Mouse (Mus musculus): Measurements from ENCODE around the gene Clstn1.

Gene Clstn1

GRCm38 (mm10) chr4:149586044-149586782 is at the start of gene Clstn1:
Gene Clstn1 (plus strand): TSS chr4:149586468.
- DNase-seq (ENCODE audit: low spot score) = no peak

DNA sequence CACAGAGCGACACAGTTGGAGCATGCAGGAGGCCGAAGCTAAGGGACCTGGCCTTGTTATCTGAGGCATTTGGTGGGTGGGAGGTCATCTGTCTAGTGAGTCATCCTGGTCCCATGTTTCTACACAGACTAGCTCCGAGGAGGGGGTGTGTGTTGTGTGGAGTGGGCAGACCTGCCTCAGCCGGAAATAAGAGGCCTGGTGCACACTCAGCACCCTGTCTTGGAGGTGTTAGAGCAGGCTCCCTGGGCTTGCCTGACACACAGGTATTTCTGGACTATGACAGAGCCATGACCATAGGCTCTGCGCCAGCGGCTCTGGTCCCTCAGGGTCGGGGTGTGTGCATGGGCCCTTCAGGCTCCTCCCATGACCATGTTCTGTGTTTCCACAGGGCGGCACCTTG is 46.8 kb upstream of the Clstn1 start:
- no peak for DNase-seq (ENCODE audit: low spot score)

DNA sequence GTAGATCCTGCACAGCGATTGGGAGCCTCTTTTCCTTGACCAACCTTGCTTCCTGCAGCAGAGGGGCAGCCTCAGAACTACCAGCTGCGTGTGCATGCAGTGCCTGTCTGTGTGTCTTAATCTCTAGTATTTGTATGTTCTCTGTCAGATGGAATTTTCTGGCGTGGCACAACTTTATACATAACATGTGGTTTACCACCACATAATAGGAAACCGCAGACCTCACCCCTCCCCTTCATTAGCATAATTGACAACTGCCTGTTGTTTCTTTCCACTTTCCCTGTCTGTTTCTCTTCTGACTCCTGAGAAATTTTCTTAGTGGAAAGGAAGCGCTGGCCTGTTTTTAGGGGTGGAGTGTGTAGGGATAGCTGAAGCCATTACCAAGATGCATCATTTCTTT is 44.3 kb upstream of the Clstn1 start:
- no peak for DNase-seq (ENCODE audit: low spot score)

GRCm38 (mm10) chr4:149542431-149542830 is 43.8 kb upstream of the Clstn1 start:
- DNase-seq (ENCODE audit: low spot score) = no peak

GRCm38 (mm10) chr4:149542927-149543553 is 43.2 kb upstream of the Clstn1 start:
- peak; percentile 87 for DNase-seq (ENCODE audit: low spot score)

DNA sequence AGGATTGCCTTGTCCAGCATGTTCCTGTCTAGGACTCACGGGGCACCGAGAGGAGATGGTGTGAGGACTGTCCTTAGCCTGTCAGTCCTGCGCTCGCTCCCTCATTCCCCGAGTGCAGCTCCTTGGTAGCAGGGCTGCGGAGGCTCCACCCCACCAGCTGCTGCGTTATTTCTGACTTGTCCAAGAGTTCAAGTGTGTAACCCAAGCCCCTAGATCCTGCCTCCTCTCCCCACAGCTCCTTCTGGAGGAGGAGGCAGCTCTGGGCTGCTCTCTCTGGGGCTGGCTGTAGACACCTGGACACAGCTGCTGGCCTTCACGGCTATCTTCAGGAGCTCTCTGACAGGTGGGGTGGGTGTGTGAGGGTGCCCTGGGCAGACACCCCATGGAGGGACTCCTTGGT is 41.4 kb upstream of the Clstn1 start:
- no peak for DNase-seq (ENCODE audit: low spot score)

GRCm38 (mm10) chr4:149546797-149547444 is 39.3 kb upstream of the Clstn1 start:
- no peak for DNase-seq (ENCODE audit: low spot score)

- no peak for DNase-seq (ENCODE audit: low spot score)
These were observed 38.7 kb upstream of the Clstn1 start for GRCm38 (mm10) chr4:149547523-149547922.

GRCm38 (mm10) chr4:149549221-149549925 is 36.9 kb upstream of the Clstn1 start:
- peak; percentile 96 for DNase-seq (ENCODE audit: low spot score)

DNA sequence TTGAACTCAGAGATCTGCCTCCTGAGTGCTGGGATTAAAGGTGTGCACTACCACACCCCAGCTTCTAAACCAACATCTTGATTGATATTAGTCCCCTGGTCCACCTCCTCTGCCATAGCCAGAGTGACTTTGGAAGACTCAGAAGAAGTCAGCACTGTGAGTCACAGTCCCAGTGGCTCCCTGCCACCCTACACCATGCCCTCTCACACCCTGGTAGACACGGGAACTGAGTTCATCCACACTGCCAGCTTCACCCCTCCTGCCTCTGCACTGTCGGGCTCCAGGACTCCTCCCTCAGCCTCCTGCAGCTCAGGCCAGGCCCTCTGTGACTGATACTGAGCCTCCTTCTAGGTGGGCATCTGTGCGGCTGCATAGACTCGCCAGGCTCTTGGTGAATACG is 35.4 kb upstream of the Clstn1 start:
- no peak for DNase-seq (ENCODE audit: low spot score)

DNA sequence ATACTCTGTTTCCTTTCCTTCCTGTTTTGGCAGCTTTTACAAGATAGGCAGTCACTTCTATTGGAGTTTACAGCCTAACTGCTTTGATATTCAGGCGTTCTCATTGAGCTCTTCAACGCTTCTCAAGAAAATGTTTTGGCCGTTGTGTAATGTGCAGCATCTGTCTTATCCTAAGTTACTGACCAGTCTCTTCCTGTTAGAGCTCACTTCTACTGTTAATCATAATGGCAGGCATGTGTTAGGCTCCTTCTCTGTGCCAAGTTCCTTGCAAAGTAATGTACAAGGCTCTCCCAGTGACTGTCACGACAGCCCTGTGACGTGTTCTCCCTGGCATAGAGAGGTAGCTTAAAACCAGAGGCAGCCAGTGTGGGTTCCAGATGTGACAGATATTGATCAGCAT is 34.6 kb upstream of the Clstn1 start:
- no peak for DNase-seq (ENCODE audit: low spot score)

DNA sequence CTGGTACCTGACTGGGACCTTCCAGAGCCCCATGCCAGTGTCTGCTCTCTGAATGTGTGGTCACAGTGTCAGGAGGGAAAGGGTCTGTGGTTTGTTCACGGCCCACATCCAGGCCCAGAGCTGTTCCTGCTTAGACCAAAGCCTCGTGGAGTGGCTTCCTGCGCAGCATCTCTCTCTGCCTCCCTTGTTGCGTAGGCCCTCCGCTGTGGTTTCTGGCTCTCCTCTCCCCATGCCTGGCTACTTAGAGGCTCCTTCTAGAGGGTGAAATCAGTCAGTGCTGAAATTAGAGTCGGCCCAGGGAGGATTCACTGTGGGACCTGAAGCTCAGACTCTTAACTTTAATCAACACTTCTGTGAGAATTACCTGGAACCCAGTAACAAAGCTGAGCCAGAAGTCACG is 32.4 kb upstream of the Clstn1 start:
- DNase-seq (ENCODE audit: low spot score) = no peak

GRCm38 (mm10) chr4:149556111-149556510 is 30.2 kb upstream of the Clstn1 start:
- DNase-seq (ENCODE audit: low spot score) = peak; percentile 27

- no peak for DNase-seq (ENCODE audit: low spot score)
These were observed 28.4 kb upstream of the Clstn1 start for GRCm38 (mm10) chr4:149557905-149558304.

GRCm38 (mm10) chr4:149558389-149558788 is 27.9 kb upstream of the Clstn1 start:
- DNase-seq (ENCODE audit: low spot score) = no peak

DNA sequence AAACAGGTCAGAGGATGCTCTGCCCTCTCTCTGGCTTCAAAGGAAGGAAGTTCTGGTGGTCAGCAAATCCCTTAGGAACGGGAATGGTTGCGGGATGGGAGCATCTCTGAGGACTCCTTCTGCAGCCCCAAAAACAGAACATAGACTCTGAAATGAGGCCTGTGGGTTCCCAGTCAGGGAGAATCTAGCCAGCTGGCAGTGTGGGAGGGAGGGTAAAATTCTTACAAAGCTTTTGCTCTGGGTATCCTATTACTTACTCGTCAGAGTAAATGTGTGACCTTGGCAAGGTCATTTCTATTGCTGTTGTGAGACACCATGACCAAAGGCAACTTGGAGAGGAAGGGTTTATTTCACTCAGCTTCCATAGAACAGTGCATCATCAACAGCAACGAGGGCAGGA is 24.9 kb upstream of the Clstn1 start:
- DNase-seq (ENCODE audit: low spot score) = no peak

DNA sequence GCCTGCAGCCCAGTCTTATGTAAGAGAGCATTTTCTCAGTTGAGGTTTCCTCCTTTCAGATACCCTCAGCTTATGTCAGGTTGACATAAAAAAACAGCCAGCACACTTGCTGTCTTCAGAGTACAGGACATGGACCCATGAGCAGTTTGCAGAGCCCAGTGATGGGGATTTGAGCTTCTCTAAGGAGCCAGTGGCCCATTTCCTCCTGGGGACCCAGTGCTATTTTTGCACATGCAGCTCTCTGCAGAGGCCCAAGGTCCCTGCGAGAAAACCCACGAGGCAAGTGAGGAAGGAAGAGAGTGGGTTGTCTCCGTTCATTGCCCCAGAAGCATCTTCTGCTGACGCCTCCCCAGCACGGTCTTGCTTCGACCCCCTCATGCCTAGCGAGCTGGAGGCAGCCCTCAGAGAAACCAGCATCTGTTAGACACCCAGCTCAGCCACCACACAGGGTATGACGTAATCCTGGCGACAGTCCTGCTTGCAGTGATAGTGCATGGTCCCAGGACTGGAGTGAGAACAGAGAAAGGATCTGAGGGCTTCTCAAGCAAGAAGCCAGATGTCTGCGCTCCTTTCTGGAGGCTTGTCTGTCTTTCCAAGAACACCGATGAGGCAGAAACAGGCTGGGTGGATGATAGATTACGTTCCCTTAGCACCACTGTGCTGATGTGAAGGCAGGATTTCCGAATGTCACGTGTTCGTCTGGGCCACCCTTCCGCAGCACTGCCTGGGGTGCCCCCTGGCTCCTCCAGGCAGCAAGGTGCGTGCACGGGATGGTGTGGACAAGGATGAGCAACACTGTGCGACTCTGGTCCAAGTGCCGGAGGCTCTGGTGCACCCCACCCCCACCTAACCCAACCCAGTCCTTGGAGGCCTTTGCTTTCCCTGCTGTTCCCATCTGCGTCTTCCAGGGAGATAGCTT is 24.0 kb upstream of the Clstn1 start:
- DNase-seq (ENCODE audit: low spot score) = peak; percentile 68

- DNase-seq (ENCODE audit: low spot score) = no peak
These were observed 23.3 kb upstream of the Clstn1 start for GRCm38 (mm10) chr4:149562905-149563347.

DNA sequence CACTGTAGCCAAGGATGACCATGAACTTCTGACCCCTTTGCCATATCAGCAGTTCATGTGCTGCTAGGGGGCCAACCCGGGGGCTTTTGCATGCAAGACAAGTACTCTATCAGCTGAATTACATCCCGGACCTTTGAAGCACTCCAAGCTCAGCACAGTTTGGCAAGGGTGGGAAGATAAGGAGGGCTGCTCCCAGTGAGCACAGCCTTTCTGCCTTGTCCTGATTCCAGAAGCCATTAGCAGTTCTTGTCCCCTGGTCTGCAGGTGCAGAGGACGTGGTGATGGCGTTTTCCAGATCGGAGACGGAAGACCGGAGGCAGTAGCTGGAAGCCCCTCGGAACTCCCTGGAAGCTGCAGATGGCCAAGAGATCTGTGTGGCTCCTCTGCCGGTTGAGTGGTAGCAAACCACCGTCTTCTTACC is 22.3 kb upstream of the Clstn1 start:
- no peak for DNase-seq (ENCODE audit: low spot score)

DNA sequence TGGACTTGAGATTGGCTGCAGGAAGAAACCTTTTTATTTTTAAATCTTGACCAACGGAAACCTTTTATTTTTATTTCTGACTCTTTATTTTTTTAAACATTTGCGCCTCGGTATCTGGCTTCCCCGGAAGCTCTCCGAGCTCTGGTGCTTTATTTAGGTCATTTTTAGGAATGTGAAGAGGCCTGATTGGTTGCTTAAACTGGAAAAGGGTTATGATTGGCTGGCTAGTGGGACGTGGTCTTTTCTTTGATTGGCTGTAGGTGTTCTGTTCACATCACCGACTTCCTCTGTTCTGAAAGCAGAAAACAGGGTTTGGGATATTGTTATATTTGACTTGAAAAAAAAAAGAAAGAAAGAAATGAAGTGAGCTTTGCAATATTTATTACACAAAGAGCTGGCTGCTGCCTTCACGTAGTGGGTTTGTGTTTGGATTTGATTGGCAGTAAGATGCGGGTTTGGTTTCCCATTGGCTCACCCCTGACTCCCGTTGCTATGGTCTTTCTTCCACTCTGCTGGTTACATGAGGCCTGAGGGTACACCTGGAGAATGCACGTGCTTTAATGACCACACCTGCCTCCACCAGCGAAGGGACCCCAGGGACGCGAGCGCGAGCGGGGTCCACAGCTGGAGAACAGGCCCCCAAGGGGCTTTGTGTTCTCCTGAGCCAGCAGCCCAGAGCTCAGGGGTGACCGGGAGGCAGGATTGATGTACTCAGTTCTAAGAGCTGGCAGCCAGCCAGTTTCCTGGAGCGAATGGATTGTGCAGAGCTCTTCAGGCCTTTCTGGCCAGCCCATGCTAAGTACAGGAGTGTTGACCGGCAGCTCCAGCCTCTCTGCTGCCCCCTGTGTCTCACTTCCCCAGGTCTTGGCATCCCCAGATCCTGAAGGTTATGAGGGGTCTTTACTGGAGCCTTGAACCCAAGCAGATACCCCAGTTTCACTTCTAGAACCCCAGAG is 21.5 kb upstream of the Clstn1 start:
- peak; percentile 33 for DNase-seq (ENCODE audit: low spot score)
